In the genomic region with DNA sequence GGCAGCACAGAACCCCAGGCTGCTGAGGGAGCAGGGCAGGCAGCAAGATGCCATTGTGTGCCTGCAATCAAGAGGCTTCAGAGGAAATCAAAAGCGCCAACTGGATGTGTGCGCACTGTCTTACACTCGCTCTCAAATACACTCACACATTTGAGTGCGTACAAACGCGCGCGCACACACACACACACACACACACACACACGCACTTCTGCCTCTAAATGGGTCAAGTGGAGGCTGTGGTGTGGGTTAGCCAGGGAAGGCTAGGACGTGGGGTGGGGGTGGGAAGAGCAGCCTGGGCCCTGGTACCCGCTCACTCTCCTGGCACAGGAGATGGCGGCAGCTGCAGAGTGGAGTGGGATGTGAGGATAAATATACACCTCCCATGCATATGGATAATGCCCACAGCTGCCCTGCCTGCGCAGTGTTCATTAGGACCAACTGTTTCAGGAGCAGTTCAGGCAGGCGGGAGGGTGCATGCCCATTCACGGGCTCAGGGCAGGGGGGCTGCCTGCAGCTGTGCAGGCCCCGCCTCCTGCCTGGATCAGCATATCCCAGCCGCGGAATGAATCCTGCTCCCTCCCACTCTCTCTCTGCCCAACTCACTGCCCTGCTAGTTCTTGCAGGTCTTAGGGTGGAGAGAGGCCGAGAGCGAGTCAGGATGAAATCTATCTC, we compare ENCODE assay signal across 7 mouse cellular contexts. TPM values are rescaled to one million over a fixed set of nuclear protein-coding genes. Genes with fewer than 3 reads are reported as not detected.
DNase-seq lines count a peak whose midpoint lies in the region; ATAC-seq and TF ChIP-seq lines count a peak whose summit lies in the region.

No protein-coding gene starts in this region.

- H3K4me1 ChIP-seq in ES-Bruce4 (ENCODE audit: control insufficient read depth, insufficient read depth, low read length) = peaks cover 13% of the 10 kb centered on the region
- H3K4me1 ChIP-seq in forebrain, embryonic 12.5 days = peaks cover 72% of the 10 kb centered on the region
- H3K4me1 ChIP-seq in hindbrain, embryonic 12.5 days = peaks cover 69% of the 10 kb centered on the region
- peaks cover 17% of the 10 kb centered on the region for H3K4me1 ChIP-seq in stomach, postnatal 0 days (replicated peaks; ENCODE audit: control insufficient read depth, insufficient read depth)

- peak overlapping the region; percentile 68 for H3K27ac ChIP-seq in ES-Bruce4 (ENCODE audit: insufficient read depth, low read length)
- H3K27ac ChIP-seq in forebrain, embryonic 12.5 days = peak overlapping the region; percentile 95
- peak overlapping the region; percentile 86 for H3K27ac ChIP-seq in hindbrain, embryonic 12.5 days
- peak overlapping the region; percentile 75 for H3K27ac ChIP-seq in left cerebral cortex, adult 2 months
- peak overlapping the region; percentile 73 for H3K27ac ChIP-seq in stomach, postnatal 0 days (replicated peaks)

- peak; percentile 91 for ATAC-seq in forebrain, embryonic 12.5 days (ENCODE audit: low FRiP score)
- peak; percentile 91 for ATAC-seq in hindbrain, embryonic 12.5 days (ENCODE audit: low FRiP score)
- ATAC-seq in stomach, postnatal 0 days (ENCODE audit: low FRiP score, low TSS enrichment) = peak; percentile 43

- DNase-seq in adrenal gland, postnatal 25 days = peak; percentile 67
- peak; percentile 71 to 75 for DNase-seq in left cerebral cortex, adult 2 months (ENCODE audit: extremely low spot score in 1 of 2, low spot score in 2 of 2)
- DNase-seq in mesoderm, embryonic 11.5 days (ENCODE audit: low read depth, low spot score) = peak; percentile 79
- peak; percentile 66 for DNase-seq in stomach, postnatal 0 days (ENCODE audit: low spot score)

- TF ChIP-seq CTCF in ES-Bruce4 (IDR thresholded peaks at IDR 0.05; ENCODE audit: low read depth, low read length) = no peak
- no peak for TF ChIP-seq CTCF in left cerebral cortex, adult 2 months (IDR thresholded peaks at IDR 0.05)
- no peak for TF ChIP-seq CTCF in stomach, postnatal 0 days (IDR thresholded peaks at IDR 0.05; ENCODE audit: low read depth)

- WGBS in forebrain, embryonic 12.5 days = under 1% methylated on average over 20 of the region's 20 CpGs
- WGBS in hindbrain, embryonic 12.5 days = 4% methylated on average over 20 of the region's 20 CpGs
- 15% methylated on average over 20 of the region's 20 CpGs for WGBS in stomach, postnatal 0 days

- peak overlapping the region; percentile 36 for H3K4me3 ChIP-seq in ES-Bruce4 (ENCODE audit: low read depth, low read length)
- H3K4me3 ChIP-seq in forebrain, embryonic 12.5 days (replicated peaks) = peak overlapping the region; percentile 25
- peak overlapping the region; percentile 18 for H3K4me3 ChIP-seq in hindbrain, embryonic 12.5 days
- peak overlapping the region; percentile 22 for H3K4me3 ChIP-seq in left cerebral cortex, adult 2 months
- H3K4me3 ChIP-seq in stomach, postnatal 0 days (ENCODE audit: low read depth, low read length) = no peak overlapping the region; the same call in 1 of the 2 replicates

- H3K9ac ChIP-seq in ES-Bruce4 (ENCODE audit: low read depth, poor library complexity, severe bottlenecking) = peak overlapping the region; percentile 11; the same call in 1 of the 2 replicates
- peak overlapping the region; percentile 45; the same call in 1 of the 2 replicates for H3K9ac ChIP-seq in forebrain, embryonic 12.5 days
- peak overlapping the region; percentile 41 for H3K9ac ChIP-seq in hindbrain, embryonic 12.5 days
- peak overlapping the region; percentile 27; the same call in 1 of the 2 replicates for H3K9ac ChIP-seq in stomach, postnatal 0 days (ENCODE audit: low read length)

- intact Hi-C loops in left cerebral cortex, adult 2 months (cut with DNase I) = loop anchor here (1.0 kb wide), 1 partner anchor 21 kb away; no protein-coding TSS in a partner anchor

- H3K27me3 ChIP-seq in ES-Bruce4 (ENCODE audit: control insufficient read depth, insufficient read depth, low read length, poor library complexity, severe bottlenecking) = no peaks in the 10 kb centered on the region
- no peaks in the 10 kb centered on the region for H3K27me3 ChIP-seq in forebrain, embryonic 12.5 days
- H3K27me3 ChIP-seq in hindbrain, embryonic 12.5 days = no peaks in the 10 kb centered on the region
- no peaks in the 10 kb centered on the region for H3K27me3 ChIP-seq in stomach, postnatal 0 days (ENCODE audit: control insufficient read depth, insufficient read depth, low read length)

- H3K4me2 ChIP-seq in forebrain, embryonic 12.5 days = peak overlapping the region; percentile 54
- H3K4me2 ChIP-seq in hindbrain, embryonic 12.5 days (replicated peaks) = peak overlapping the region; percentile 48
- H3K4me2 ChIP-seq in stomach, postnatal 0 days (replicated peaks; ENCODE audit: low read depth) = peak overlapping the region; percentile 46

- H3K36me3 ChIP-seq in ES-Bruce4 (ENCODE audit: control insufficient read depth, insufficient read depth, low read length, poor library complexity, severe bottlenecking) = no peaks in the 10 kb centered on the region
- no peaks in the 10 kb centered on the region for H3K36me3 ChIP-seq in forebrain, embryonic 12.5 days (replicated peaks)
- H3K36me3 ChIP-seq in hindbrain, embryonic 12.5 days = no peaks in the 10 kb centered on the region
- no peaks in the 10 kb centered on the region for H3K36me3 ChIP-seq in stomach, postnatal 0 days (ENCODE audit: control insufficient read depth, insufficient read depth, low read length)

- no peaks in the 10 kb centered on the region for H3K9me3 ChIP-seq in ES-Bruce4 (replicated peaks; ENCODE audit: control insufficient read depth, insufficient read depth, low read length, poor library complexity, severe bottlenecking)
- no peaks in the 10 kb centered on the region for H3K9me3 ChIP-seq in forebrain, embryonic 12.5 days
- no peaks in the 10 kb centered on the region for H3K9me3 ChIP-seq in hindbrain, embryonic 12.5 days (replicated peaks)
- no peaks in the 10 kb centered on the region for H3K9me3 ChIP-seq in stomach, postnatal 0 days (ENCODE audit: control insufficient read depth, low read length)

- TF ChIP-seq POLR2A in ES-Bruce4 (IDR thresholded peaks at IDR 0.05; ENCODE audit: insufficient read depth, low read length) = peak; percentile 45

- 0 out of 2 replicates have a peak, but pooled peaks have one; percentile 50 for TF ChIP-seq EP300 in ES-Bruce4 (IDR thresholded peaks at IDR 0.05; ENCODE audit: insufficient read depth, low read depth, low read length)
- TF ChIP-seq EP300 in stomach, postnatal 0 days (optimal IDR thresholded peaks at IDR 0.05) = no peak

RNA-seq across cellular contexts. Expression of a gene that starts 22.1 kb away (rescaled TPM):
- 14.2 and 16.3 TPM in 2 replicates for polyA plus RNA-seq in ES-Bruce4 (2011; ENCODE audit: insufficient read depth, insufficient read length, low read depth, missing spikeins)
- total RNA-seq in adrenal gland, postnatal 25 days (2021) = 50.9 and 52.6 TPM in 2 replicates
- 33.9 and 35.1 TPM in 2 replicates for polyA plus RNA-seq in forebrain, embryonic 12.5 days (2016; fragmentation: Nextera tagmentation; extraction: Ambion mirVana)
- polyA plus RNA-seq in hindbrain, embryonic 12.5 days (2016; fragmentation: Nextera tagmentation; extraction: Ambion mirVana) = 41.8 and 44.7 TPM in 2 replicates
- total RNA-seq in left cerebral cortex, adult 2 months (2021) = 100 to 1,000 TPM; 114 to 121 TPM
- polyA plus RNA-seq in stomach, postnatal 0 days (2015; fragmentation: Nextera tagmentation; extraction: Ambion mirVana) = 15.1 and 16.4 TPM in 2 replicates

RNA-seq across cellular contexts. Expression of a gene that starts 49.4 kb away (rescaled TPM):
- polyA plus RNA-seq in ES-Bruce4 (2011; ENCODE audit: insufficient read depth, insufficient read length, low read depth, missing spikeins) = 91.4 and 95.8 TPM in 2 replicates
- total RNA-seq in adrenal gland, postnatal 25 days (2021) = 50.3 and 61.0 TPM in 2 replicates
- polyA plus RNA-seq in forebrain, embryonic 12.5 days (2016; fragmentation: Nextera tagmentation; extraction: Ambion mirVana) = 216 and 224 TPM in 2 replicates
- polyA plus RNA-seq in hindbrain, embryonic 12.5 days (2016; fragmentation: Nextera tagmentation; extraction: Ambion mirVana) = 190 and 196 TPM in 2 replicates
- 100 to 1,000 TPM; 120 to 129 TPM for total RNA-seq in left cerebral cortex, adult 2 months (2021)
- 39.6 and 41.6 TPM in 2 replicates for polyA plus RNA-seq in stomach, postnatal 0 days (2015; fragmentation: Nextera tagmentation; extraction: Ambion mirVana)

RNA-seq across cellular contexts. Expression of a gene that starts 49.5 kb away (rescaled TPM):
- 6.0 and 7.3 TPM in 2 replicates for polyA plus RNA-seq in ES-Bruce4 (2011; ENCODE audit: insufficient read depth, insufficient read length, low read depth, missing spikeins)
- 8.0 and 12.7 TPM in 2 replicates for total RNA-seq in adrenal gland, postnatal 25 days (2021)
- polyA plus RNA-seq in forebrain, embryonic 12.5 days (2016; fragmentation: Nextera tagmentation; extraction: Ambion mirVana) = 12.2 and 14.6 TPM in 2 replicates
- 14.6 and 15.0 TPM in 2 replicates for polyA plus RNA-seq in hindbrain, embryonic 12.5 days (2016; fragmentation: Nextera tagmentation; extraction: Ambion mirVana)
- total RNA-seq in left cerebral cortex, adult 2 months (2021) = 1 to 10 TPM; 4.6 to 7.4 TPM
- polyA plus RNA-seq in stomach, postnatal 0 days (2015; fragmentation: Nextera tagmentation; extraction: Ambion mirVana) = 9.4 and 10.0 TPM in 2 replicates
